Mouse (Mus musculus) neural tube, embryonic 12.5 days (tissue): ENCODE measurements at regions not wholly inside any gene's neighbourhood (a gene's known extent, or its start where the extent isn't known, plus 50 kb on each side); places are given as distances from the start of the nearest gene placed in this dataset.

Source experiments
- ATAC-seq: fragments of 200-750 bp; cut with Nextera tagmentation; 2 replicates; pipeline ENCODE4 v1.8.0; 2017; ENCODE audit warnings: low read depth, mild to moderate bottlenecking, moderate TSS enrichment, moderate library complexity; ENCODE audit not compliant: low FRiP score
- H3K27ac ChIP-seq: fragments of 300-500 bp; sonication (generic); 2 replicates; pipeline ENCODE4 v1.5.1; 2016
- H3K27me3 ChIP-seq: fragments of 300-500 bp; sonication (generic); replicated peaks from 2 replicates; pipeline ENCODE4 v1.6.1; 2016; ENCODE audit warnings: mild to moderate bottlenecking
- H3K36me3 ChIP-seq: fragments of 300-500 bp; sonication (generic); 2 replicates; pipeline ENCODE4 v1.6.1; 2016; ENCODE audit warnings: mild to moderate bottlenecking
- H3K4me1 ChIP-seq: fragments of 300-500 bp; sonication (generic); 2 replicates; pipeline ENCODE4 v1.6.1; 2016
- H3K4me2 ChIP-seq: fragments of 300-500 bp; sonication (generic); replicated peaks from 2 replicates; pipeline ENCODE4 v1.6.1; 2016; ENCODE audit warnings: mild to moderate bottlenecking
- H3K4me3 ChIP-seq: fragments of 300-500 bp; sonication (generic); 2 replicates; pipeline ENCODE4 v1.5.1; 2016
- H3K9ac ChIP-seq: fragments of 300-500 bp; sonication (generic); 2 replicates; pipeline ENCODE4 v1.6.1; 2016; ENCODE audit warnings: mild to moderate bottlenecking
- H3K9me3 ChIP-seq: fragments of 300-500 bp; sonication (generic); 2 replicates; pipeline ENCODE4 v1.6.1; 2016; ENCODE audit warnings: mild to moderate bottlenecking
- WGBS: fragments of 180-500 bp; shearing (Covaris S2); methylation state at CpG from one replicate; pipeline ENCODE4 v1.1.7; 2016; 5-methylcytosine and 5-hydroxymethylcytosine counted together

GRCm38 (mm10) chr14:111008172-111008571, 253.2 kb upstream of the Slitrk6 start:
- Histone ChIP-seq H3K9ac (no peak overlapping the region), H3K27me3 (no peaks in the 10 kb centered on the region), H3K4me1 (no peaks in the 10 kb centered on the region), H3K27ac (no peak overlapping the region), H3K9me3 (peaks cover 4% of the 10 kb centered on the region; the same call in 1 of the 2 replicates), H3K36me3 (no peaks in the 10 kb centered on the region), H3K4me3 (no peak overlapping the region), H3K4me2 (no peak overlapping the region)
- peak; percentile 56; the same call in 1 of the 2 replicates for ATAC-seq
- WGBS = 39% methylated on average over 5 of the region's 5 CpGs
